Mouse (Mus musculus) embryonic facial prominence, embryonic 11.5 days (tissue): ENCODE measurements around the gene Cfap221. TPM values are rescaled to one million over a fixed set of nuclear protein-coding genes. Genes with fewer than 3 reads are reported as not detected.
A peak's percentile ranks its signal among the peaks of the same experiment; 100 is the strongest.

ENCODE experiments used
- ATAC-seq: fragments of 200-750 bp; cut with Nextera tagmentation; replicated peaks from 2 replicates; pipeline ENCODE4 v1.8.0; 2017; ENCODE audit warnings: low read depth; ENCODE audit not compliant: insufficient number of reproducible peaks, low FRiP score, low TSS enrichment
- DNase-seq: peaks from one replicate; pipeline ENCODE4 v3.0.0-alpha.2; 2015; ENCODE audit warnings: low spot score
- H3K27ac ChIP-seq: fragments of 300-500 bp; sonication (generic); replicated peaks from 2 replicates; pipeline ENCODE4 v1.5.1; 2014; ENCODE audit warnings: mild to moderate bottlenecking, low read depth, low read length, control low read depth
- H3K27me3 ChIP-seq: fragments of 300-500 bp; sonication (generic); 2 replicates; pipeline ENCODE4 v1.6.1; 2014; ENCODE audit warnings: mild to moderate bottlenecking, low read length, moderate library complexity, mixed read lengths; ENCODE audit not compliant: control insufficient read depth, insufficient read depth
- H3K36me3 ChIP-seq: fragments of 300-500 bp; sonication (generic); replicated peaks from 2 replicates; pipeline ENCODE4 v1.6.1; 2014; ENCODE audit warnings: low read depth, mild to moderate bottlenecking, low read length, moderate library complexity, mixed read lengths; ENCODE audit not compliant: control insufficient read depth, insufficient read depth
- H3K4me1 ChIP-seq: fragments of 300-500 bp; sonication (generic); 2 replicates; pipeline ENCODE4 v1.6.1; 2014; ENCODE audit warnings: low read length, mixed read lengths; ENCODE audit not compliant: control insufficient read depth, insufficient read depth
- H3K4me2 ChIP-seq: fragments of 300-500 bp; sonication (generic); 2 replicates; pipeline ENCODE4 v1.6.1; 2014; ENCODE audit warnings: low read depth, mild to moderate bottlenecking, control low read depth, low read length, moderate library complexity
- H3K4me3 ChIP-seq: fragments of 300-500 bp; sonication (generic); 2 replicates; pipeline ENCODE4 v1.5.1; 2014; ENCODE audit warnings: low read depth, low read length, control low read depth
- H3K9ac ChIP-seq: fragments of 300-500 bp; sonication (generic); replicated peaks from 2 replicates; pipeline ENCODE4 v1.6.1; 2014; ENCODE audit warnings: mild to moderate bottlenecking, control low read depth, low read length
- H3K9me3 ChIP-seq: fragments of 300-500 bp; sonication (generic); replicated peaks from 2 replicates; pipeline ENCODE4 v1.6.1; 2016; ENCODE audit warnings: mild to moderate bottlenecking, low read length, inconsistent platforms, mixed read lengths; ENCODE audit not compliant: control insufficient read depth
- WGBS: fragments of 180-500 bp; shearing (Covaris S2); extraction: QIAGEN DNeasy Blood & Tissue Kit; methylation state at CpG from one replicate; pipeline ENCODE4 v1.1.7; 2014; 5-methylcytosine and 5-hydroxymethylcytosine counted together
- polyA plus RNA-seq: library from polyadenylated mRNA; unstranded; fragments of >200 nt; fragmentation: Nextera tagmentation; extraction: Ambion mirVana; gene quantifications from 2 replicates; pipeline ENCODE4 v1.2.1, GENCODE M21; 2014

The Cfap221 gene
- polyA plus RNA-seq, 1 experiment from 2014 or later = not detected

DNA sequence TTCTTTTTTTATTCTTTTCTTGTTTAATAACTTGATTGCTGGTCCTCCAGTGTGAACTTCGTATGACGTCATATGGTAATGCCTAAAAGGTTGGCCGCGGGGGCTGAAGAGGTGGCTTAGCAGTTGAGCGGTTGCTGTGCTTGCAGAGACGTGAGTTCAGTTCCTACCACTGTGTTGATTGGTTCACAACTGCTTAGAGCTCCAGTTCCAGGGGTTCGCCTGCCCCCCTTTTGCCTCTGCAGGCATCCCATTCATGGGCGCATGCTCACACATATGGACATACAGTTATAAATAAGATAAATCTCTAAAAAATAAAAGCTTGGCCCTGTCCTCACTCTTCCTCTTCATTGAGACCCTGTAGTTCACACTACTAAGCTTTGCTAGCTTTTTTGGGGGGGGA lies 46.9 kb downstream of the Cfap221 start:
- H3K4me1 ChIP-seq = no peaks in the 10 kb centered on the region
- no peaks in the 10 kb centered on the region for H3K27me3 ChIP-seq

DNA sequence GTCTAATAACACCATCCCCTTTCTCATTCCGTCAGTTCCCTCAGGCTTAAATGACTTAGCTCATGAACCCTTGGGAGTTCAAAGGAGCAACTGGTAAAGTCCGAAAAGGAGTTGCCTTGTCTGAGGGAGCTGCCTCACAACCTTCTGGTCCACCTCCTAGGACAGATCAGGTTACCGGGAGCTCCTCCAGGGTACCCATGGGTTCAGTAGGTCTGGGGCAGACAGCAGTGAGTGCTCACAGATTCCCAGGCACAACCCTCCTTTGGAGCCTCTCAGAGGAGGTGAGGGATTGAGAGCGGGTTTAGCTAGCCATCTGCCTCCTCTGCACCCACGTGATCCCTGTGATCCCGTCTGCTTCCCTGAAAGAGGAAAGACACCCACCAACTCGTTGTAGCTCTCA lies 60.2 kb downstream of the Cfap221 start:
- Histone ChIP-seq H3K4me1 (no peaks in the 10 kb centered on the region), H3K4me2 (no peak overlapping the region), H3K9ac (no peak overlapping the region), H3K27me3 (no peaks in the 10 kb centered on the region), H3K9me3 (no peaks in the 10 kb centered on the region), H3K27ac (no peak overlapping the region), H3K36me3 (no peaks in the 10 kb centered on the region), H3K4me3 (no peak overlapping the region)
- DNase-seq = no peak
- WGBS = 25% methylated on average over 7 of the region's 7 CpGs
- no peak for ATAC-seq

More for the DNA sequence above, 46.9 kb downstream of the Cfap221 start:
- Histone ChIP-seq H3K27ac (no peak overlapping the region), H3K36me3 (no peaks in the 10 kb centered on the region), H3K9me3 (no peaks in the 10 kb centered on the region), H3K4me3 (no peak overlapping the region), H3K9ac (no peak overlapping the region), H3K4me2 (no peak overlapping the region)
- no peak for ATAC-seq
- DNase-seq = no peak
- 90% methylated on average over 8 of the region's 8 CpGs for WGBS

DNA sequence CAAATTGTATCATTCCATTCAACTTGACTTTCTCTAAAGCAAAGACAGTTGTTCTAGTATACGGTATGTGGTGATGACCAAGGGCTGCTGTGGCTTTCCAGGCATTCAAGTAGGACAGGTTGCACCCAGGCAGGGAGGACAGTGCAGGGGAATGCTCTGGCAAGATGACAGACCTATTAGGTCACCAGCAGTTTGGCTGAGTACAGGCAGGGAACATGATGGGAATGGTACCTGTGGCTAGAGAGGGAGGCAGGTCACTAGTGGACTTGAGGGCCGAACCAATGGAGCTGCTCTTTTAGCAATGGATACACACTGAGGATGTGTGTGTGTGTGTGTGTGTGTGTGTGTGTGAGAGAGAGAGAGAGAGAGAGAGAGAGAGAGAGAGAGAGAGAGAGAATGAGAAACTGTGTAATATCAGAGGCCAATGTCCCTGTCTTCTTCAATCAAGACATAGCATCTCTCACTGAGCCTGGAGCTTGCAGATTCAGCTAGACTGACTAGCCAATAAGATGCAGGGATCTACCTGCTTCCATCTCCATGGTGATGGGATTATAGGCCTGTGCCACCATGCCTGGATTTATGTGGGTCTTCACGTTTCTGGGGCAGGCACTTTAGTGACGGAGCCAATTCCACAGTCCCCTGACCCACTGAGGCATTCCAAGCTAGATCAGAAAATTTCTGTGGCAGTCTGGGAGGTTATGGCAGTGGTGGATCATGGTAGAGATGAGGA lies 65.4 kb downstream of the Cfap221 start:
- H3K4me1 ChIP-seq = no peaks in the 10 kb centered on the region
- H3K4me3 ChIP-seq = no peak overlapping the region
- 81% methylated on average over 4 of the region's 4 CpGs for WGBS
- H3K27ac ChIP-seq = no peak overlapping the region
- ATAC-seq (no peak), DNase-seq (no peak)
- no peak overlapping the region for H3K9ac ChIP-seq
- H3K27me3 ChIP-seq = no peaks in the 10 kb centered on the region
- no peak overlapping the region for H3K4me2 ChIP-seq
- H3K36me3 ChIP-seq = no peaks in the 10 kb centered on the region
- H3K9me3 ChIP-seq = no peaks in the 10 kb centered on the region

DNA sequence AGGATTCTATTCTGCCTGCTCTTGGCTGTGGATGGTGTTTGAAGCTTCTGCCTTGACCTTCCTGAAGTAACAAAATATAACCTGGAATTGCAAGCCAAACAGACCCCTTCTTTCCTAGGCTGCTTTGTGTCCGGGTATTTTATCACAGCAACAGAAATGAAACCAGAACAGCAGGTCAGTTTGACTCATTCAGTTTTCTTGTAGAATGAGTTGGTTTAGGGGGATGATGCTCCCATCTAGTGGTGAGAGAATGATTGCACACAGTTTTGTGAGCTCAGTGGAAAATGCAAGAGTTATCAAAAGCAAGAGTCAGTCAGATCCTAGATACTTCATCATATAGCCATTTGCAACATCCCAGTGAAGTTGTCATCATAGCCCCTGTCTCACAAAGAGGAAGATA lies 67.3 kb downstream of the Cfap221 start:
- 67% methylated on average over 1 of the region's 1 CpGs for WGBS
- Histone ChIP-seq H3K9ac (no peak overlapping the region), H3K27me3 (no peaks in the 10 kb centered on the region), H3K4me1 (no peaks in the 10 kb centered on the region), H3K4me2 (no peak overlapping the region), H3K36me3 (no peaks in the 10 kb centered on the region), H3K4me3 (no peak overlapping the region), H3K27ac (no peak overlapping the region), H3K9me3 (no peaks in the 10 kb centered on the region)
- peak; percentile 20 for DNase-seq
- ATAC-seq = no peak

DNA sequence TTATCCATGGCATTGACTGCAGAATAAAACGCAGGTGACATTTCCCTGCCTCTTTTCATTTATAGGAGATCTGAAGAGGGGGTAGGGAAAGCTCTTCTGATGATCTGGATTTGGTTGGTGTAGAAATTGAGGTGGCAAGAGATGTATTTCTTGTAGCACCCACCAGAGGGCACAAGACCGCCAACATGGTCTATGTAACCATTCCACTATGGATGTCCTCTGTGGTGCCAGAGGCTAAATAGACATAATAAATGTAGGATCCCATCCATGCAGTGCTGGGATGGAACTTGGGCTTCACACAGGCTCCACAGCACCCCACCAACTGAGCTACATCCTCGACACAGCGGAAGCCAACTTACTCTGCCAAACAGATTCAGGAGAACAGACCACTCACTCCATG lies 77.7 kb downstream of the Cfap221 start:
- Histone ChIP-seq H3K4me2 (no peak overlapping the region), H3K4me1 (no peaks in the 10 kb centered on the region), H3K27me3 (no peaks in the 10 kb centered on the region), H3K27ac (no peak overlapping the region), H3K9ac (no peak overlapping the region), H3K36me3 (no peaks in the 10 kb centered on the region), H3K9me3 (no peaks in the 10 kb centered on the region), H3K4me3 (no peak overlapping the region)
- no peak for ATAC-seq
- peak; percentile 24 for DNase-seq
- 55% methylated on average over 4 of the region's 4 CpGs for WGBS

DNA sequence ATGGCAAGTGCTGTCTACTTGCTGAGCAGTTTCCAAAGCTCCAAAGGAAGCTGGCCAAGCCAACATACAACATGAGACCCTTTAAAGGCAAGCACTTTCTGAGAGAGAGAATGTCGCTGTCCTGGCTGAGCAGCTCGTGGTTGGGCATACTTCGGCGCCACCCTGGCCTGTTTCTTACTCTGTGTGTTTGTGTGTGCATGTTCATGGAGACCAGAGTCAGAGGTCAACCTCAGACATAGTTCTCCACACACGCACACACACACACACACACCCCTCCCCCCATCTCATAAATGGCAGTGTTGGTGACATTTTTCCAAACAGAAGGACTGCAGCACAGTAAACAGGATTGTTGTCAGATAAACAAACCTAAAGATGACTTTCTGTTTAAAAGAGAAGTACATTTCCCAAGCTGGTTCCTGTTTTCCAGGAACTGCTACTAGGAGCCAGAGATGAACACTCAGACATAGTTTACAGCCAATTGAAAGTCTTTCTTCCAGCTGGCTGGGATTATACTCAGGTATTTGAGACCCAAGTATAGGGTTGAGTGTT lies 80.1 kb downstream of the Cfap221 start:
- WGBS = 85% methylated on average over 5 of the region's 5 CpGs
- no peak overlapping the region for H3K27ac ChIP-seq
- H3K9ac ChIP-seq = no peak overlapping the region
- H3K4me1 ChIP-seq = no peaks in the 10 kb centered on the region
- no peak overlapping the region for H3K4me3 ChIP-seq
- H3K9me3 ChIP-seq = no peaks in the 10 kb centered on the region
- ATAC-seq = no peak
- H3K4me2 ChIP-seq = no peak overlapping the region
- H3K36me3 ChIP-seq = no peaks in the 10 kb centered on the region
- no peak for DNase-seq
- H3K27me3 ChIP-seq = no peaks in the 10 kb centered on the region

DNA sequence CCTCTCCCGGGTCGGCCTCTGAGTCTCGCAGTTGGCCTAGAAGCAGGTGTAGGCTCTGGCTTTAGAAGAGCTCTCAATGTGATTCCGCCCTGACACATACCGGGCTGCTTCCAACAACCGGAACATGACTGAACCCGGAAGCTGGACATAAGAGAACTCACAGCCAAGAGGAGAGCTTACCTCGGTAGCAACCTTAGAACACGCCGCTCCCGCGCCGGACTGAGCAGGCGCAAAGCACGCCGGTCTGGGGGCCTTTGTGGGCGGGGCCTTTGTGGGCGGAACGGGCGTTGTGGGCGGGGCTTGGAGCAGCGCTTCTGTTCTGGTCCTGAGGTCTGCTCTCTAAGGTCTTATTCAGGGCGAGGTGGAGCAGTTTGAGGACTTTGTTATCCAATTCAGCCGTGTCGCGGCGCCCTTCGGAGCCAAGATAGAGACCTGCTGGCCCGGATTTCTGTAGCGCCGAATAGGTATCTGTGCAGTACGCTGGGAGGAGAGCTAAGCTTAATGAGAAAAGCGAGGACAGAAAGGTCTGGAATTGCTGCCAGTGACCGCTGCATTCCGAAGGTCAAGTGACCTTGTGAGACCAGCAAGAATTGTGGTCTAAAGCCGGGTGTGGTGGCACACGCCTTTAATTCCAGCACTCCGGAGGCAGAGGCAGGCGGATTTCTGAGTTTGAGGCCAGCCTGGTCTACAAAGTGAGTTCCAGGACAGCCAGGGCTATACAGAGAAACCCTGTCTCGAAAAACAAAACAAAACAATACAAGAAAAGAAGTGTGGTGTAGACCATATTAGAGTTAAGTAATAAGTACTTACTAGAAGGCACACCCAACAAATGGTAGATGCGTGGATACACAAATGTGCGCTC lies 83.8 kb downstream of the Cfap221 start, which contains the start of gene Tmem177:
Gene Tmem177, minus strand, starts transcription at position 256 of the 862 bp plus-strand sequence.
- peak within 1 kb of the TSS; percentile 47 for H3K4me3 ChIP-seq
- peak within 1 kb of the TSS; percentile 55 for H3K4me2 ChIP-seq
- 11% methylated on average over 42 of the region's 42 CpGs for WGBS
- peak; percentile 93 for ATAC-seq
- H3K9ac ChIP-seq = peak within 1 kb of the TSS; percentile 62
- no peak within 1 kb of the TSS for H3K27ac ChIP-seq
- DNase-seq = peak; percentile 95
- no peaks in the 10 kb centered on the region for H3K27me3 ChIP-seq
- no peaks in the 10 kb centered on the region for H3K36me3 ChIP-seq
- no peaks in the 10 kb centered on the region for H3K4me1 ChIP-seq
- no peaks in the 10 kb centered on the region for H3K9me3 ChIP-seq
